In the genomic region with DNA sequence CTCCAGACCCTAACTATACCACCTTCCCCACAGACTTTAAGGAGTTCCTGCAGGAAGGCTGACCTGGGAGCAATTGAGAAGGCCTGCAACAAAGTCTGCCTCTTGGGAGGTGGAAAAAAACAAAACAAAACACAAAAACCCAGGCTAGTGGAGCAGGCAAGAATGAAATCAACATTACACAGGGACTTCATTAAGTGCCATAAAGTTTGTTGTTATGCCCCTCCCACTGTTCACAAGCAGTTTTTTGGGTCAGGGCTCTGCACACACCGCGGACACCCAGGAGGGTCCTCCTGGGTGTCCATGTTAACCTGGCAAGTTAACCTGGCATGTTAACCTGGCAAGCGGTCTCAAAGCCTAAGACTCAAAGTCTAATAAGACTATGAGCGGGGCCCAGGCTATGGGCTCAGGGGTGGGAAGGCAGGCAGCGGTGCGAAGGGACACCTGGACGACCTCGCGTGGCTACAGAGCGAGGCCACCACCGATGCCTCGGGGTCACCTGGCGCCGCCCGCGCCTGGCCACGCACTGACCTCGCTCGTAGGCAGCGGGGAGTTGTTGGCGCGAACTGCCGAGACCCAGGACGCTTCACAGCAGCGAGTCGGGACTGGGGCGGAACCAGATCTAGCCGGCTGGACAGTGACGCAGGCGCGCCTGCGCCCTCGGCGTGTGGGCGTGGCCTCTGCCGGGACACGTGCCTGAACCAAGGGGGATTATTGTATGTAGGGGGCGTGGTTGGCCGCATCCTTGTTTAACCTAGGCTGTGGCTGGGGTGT, we compare ENCODE assay signal across 1 mouse cellular context.
A peak's percentile ranks its signal among the peaks of the same experiment; 100 is the strongest.
TF ChIP-seq lines count a peak whose summit lies in the region.

No protein-coding gene starts in this region.

TF ChIP-seq in MEL, 35 proteins besides CTCF, POLR2A, EP300 and RAD21 (continued from another document):
- TF ChIP-seq BHLHE40 (IDR thresholded peaks at IDR 0.05; ENCODE audit: borderline replicate concordance, low read depth, low read length) (peak; percentile 93), HCFC1 (IDR thresholded peaks at IDR 0.05; ENCODE audit: low read depth, low read length) (0 out of 2 replicates have a peak, but pooled peaks have one; percentile 46), ZMIZ1 (IDR thresholded peaks at IDR 0.05; ENCODE audit: low read depth, low read length) (peak; percentile 24; the same call in 1 of the 2 replicates), GABPA (IDR thresholded peaks at IDR 0.05; ENCODE audit: low read depth, low read length) (no peak), POLR2AphosphoS5 (IDR thresholded peaks at IDR 0.05; ENCODE audit: borderline replicate concordance, low read depth, low read length) (peak; percentile 75; the same call in 1 of the 2 replicates), MAX (IDR thresholded peaks at IDR 0.05; ENCODE audit: low read length) (peak; percentile 94), ZNF384 (IDR thresholded peaks at IDR 0.05; ENCODE audit: low read depth, low read length) (no peak), POLR2AphosphoS2 (IDR thresholded peaks at IDR 0.05; ENCODE audit: low read length) (peak; percentile 62; the same call in 1 of the 2 replicates), MXI1 (IDR thresholded peaks at IDR 0.05; ENCODE audit: low read depth, low read length) (peak; percentile 99), NRF1 (IDR thresholded peaks at IDR 0.05; ENCODE audit: insufficient read depth, low read depth, low read length, poor library complexity, severe bottlenecking) (peak; percentile 84), USF2 (IDR thresholded peaks at IDR 0.05; ENCODE audit: borderline replicate concordance in 1 of 2, insufficient read depth in 1 of 2, low read depth in 1 of 2, low read length in 2 of 2) (peak in 1 of 2 experiments; percentile 58; a peak in 1 of 4 replicates), E2F4 (IDR thresholded peaks at IDR 0.05; ENCODE audit: borderline replicate concordance, low read depth, low read length) (no peak), USF1 (IDR thresholded peaks at IDR 0.05; ENCODE audit: low read depth, low read length) (peak; percentile 93)
